Mouse (Mus musculus): Measurements from ENCODE around the gene Rab11fip3.

Gene Rab11fip3

GRCm38 (mm10) chr17:26031583-26031982 is 37.8 kb downstream of the Rab11fip3 start:
- no peak for DNase-seq

DNA sequence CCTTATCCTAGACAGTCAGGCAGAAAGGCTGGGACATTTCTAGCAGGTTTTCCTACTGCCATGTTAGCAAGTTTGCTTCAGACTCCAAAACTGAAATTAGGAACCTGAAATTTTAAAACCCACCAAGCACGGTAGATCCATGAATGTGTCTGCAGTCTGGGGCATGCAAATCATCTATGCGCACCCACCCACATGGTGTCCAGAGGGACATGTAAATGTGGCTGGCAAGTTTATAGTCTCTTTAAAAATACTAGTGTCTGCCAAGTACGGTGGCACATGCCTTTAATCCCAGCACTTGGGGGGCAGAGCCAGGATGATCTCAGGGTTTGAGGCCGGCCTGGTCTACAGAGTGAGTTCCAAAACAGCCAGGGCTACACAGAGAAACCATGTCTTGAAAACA is 41.1 kb downstream of the Rab11fip3 start:
- no peak for DNase-seq

GRCm38 (mm10) chr17:26024674-26025073 is 44.7 kb downstream of the Rab11fip3 start:
- DNase-seq, result no peak

GRCm38 (mm10) chr17:26023966-26024365 is 45.4 kb downstream of the Rab11fip3 start:
- peak; percentile 84 for DNase-seq

DNA sequence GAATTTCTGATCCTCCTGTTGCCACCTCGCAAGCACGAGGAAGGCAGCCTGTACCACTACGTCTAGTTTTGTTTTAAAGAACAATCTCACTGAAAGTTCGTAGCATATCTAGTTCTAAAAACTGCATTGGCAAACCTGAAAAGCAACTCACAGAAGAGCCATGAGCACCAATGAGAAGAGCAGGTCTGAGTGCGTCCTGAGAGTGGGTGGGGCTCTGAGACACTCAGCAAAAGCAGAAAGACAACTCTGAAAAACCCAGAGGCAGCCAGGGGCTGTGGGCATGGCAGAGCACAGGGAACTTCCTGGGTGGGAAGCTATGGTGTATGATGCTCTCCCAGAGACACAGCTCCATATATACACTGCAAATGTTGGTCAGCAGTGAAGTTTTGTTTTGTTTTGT is 46.2 kb downstream of the Rab11fip3 start:
- DNase-seq, result peak; percentile 51

- DNase-seq, result peak; percentile 96
Measured at GRCm38 (mm10) chr17:26021728-26022341, 47.5 kb downstream of the Rab11fip3 start.

DNA sequence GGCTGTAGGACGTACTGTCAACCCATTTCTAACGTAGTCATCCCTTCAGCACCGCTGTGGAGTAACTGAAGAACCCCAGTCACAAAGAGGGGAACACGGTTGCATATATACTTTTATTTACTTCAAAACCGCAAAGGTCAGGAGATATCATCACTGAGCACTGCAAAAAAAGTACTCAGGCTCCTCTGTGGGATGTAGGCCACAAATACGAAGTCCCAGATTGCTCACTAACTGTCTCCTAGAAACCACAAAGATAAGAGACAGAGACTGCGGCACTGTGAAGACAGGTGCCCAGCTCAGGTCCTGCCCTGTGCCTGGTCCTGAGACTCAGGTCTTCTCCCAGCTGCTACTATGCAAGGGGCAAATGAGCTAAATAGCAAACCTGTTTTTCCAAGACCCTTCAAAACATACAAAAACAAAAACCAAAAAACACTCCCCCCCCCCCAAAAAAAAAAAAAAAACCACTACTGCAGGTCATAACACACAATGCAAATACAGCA is 48.5 kb downstream of the Rab11fip3 start:
- no peak for DNase-seq

GRCm38 (mm10) chr17:26018388-26018787 is 51.0 kb downstream of the Rab11fip3 start:
- no peak for DNase-seq

GRCm38 (mm10) chr17:26017949-26018348 is 51.4 kb downstream of the Rab11fip3 start:
- peak; percentile 93 for DNase-seq

DNA sequence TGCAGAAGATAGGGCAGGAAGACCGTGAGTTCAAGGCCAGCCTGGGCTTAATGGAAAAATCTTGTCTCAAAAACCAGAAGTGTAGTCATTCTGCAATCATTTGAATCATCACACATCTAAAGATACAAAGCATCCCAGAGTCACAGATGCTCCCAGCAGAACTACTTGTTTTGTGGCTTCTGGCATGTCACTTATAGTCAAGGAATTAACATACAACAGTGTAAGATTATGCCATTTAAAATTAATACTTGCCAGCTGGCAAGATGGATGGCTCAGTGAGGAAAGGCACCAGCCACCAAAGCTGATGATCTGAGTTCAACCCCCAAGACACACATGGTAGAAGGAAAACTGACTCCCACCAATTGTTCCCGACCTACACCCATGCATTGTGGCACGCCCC is 52.3 kb downstream of the Rab11fip3 start:
- DNase-seq, result no peak

DNA sequence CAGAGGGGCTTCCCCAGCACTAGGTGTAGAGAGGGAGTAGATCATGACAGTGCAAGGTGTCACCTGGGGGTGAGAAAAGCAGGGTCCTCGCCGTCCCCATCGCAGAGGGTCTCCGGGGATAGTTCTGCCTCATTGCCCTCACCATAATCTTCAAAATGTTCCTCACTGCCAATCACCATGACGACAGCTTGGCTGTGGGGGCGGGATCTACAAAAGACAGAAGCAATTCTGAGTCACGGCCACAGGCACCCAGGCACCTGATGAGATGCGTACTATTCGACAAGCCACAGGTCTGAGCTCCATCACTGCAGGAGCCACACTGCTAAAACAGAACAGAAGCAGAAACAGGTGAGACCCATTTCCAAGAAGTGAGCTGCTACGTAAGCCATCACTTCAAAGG is 55.6 kb downstream of the Rab11fip3 start:
- no peak for DNase-seq

GRCm38 (mm10) chr17:26011841-26012460 is 57.4 kb downstream of the Rab11fip3 start:
- peak; percentile 90 for DNase-seq

DNA sequence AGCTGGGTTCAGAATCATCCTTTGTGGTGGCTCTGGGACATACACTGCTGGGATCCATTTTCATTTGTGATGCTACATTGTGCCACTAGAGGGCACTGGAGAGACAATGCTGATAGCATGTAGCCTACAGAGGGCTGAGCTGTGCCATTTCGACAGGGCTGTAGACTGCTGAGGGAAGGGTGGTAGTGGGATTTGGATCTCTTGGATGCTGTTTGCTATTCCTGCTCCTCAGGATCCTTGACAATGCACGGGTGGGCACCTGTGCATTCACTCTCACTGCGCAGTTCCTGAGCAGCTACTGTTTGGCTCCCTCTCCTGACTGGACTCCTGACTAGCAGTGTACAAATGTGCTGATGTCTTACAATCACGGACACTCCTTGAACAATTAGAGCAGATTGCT is 59.8 kb downstream of the Rab11fip3 start:
- peak; percentile 86 for DNase-seq

GRCm38 (mm10) chr17:26008787-26009186 is 60.6 kb downstream of the Rab11fip3 start:
- no peak for DNase-seq

- DNase-seq, result no peak
Measured at GRCm38 (mm10) chr17:26008331-26008730, 61.0 kb downstream of the Rab11fip3 start.

- no peak for DNase-seq
Measured at GRCm38 (mm10) chr17:26007646-26008045, 61.7 kb downstream of the Rab11fip3 start.

DNA sequence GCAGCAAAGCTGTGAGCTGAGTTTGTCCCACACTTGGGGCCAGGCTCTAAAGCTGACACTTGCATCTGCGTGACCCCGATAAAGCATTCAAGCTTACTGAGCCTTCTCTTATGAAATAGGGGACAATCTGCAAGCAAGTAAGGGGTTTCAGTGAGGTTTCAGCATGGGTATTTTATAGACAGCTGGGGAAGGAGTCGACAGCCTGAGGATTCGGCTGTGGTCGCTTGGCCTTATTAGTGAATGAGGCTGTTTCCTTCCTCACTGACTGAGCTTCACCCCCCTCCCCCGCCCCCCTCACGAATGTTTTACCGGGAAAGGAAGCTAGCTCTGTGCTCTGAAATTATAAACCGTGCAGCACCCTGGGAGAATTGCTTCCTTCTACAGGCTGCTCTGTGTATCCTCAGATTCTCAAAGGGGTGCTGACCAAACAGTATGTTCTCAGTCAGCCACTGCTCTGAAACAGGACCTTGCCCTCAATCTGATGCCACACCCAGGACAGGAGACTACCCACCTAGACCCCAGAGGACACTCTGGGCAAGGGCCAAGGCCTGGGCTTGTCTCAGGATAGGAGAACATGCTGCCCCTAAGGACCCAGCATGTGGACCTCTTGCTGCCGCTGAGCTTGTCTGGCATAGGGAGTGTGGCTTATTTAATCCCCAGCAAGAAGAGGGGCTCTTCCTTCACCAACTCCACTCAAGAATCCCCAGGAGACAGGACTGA is 63.5 kb downstream of the Rab11fip3 start:
- DNase-seq, result peak; percentile 62

- DNase-seq, result peak; percentile 74
Measured at GRCm38 (mm10) chr17:26004711-26005110, 64.6 kb downstream of the Rab11fip3 start.

DNA sequence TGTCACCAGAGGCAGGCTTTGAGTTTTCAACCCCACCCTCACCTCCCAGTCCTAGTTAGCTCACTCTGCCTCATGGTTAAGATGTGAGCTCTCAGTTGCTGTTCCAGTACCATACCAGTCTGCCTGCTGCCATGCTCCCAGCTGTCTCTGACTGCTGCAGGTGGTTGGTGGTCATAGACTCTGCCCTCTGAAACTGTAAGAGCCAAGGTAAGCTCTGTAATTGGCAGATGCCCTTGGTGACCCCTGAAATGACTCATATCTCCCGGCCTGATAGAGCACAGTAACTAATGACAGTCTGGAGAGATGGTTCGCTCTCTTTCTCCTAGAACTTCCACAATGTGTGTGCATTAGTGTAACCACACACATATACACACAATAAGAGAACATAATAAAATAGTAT is 65.5 kb downstream of the Rab11fip3 start:
- DNase-seq, result no peak

- DNase-seq, result no peak
Measured at GRCm38 (mm10) chr17:25998425-25998824, 70.9 kb downstream of the Rab11fip3 start.

GRCm38 (mm10) chr17:25993489-25993888 is 75.9 kb downstream of the Rab11fip3 start:
- DNase-seq, result no peak

GRCm38 (mm10) chr17:25992274-25992673 is 77.1 kb downstream of the Rab11fip3 start:
- DNase-seq, result no peak

- no peak for DNase-seq
Measured at GRCm38 (mm10) chr17:25990331-25990730, 79.0 kb downstream of the Rab11fip3 start.
